Mouse (Mus musculus) embryo, embryonic 11.5 days (tissue): ENCODE results near the gene Ahcyl2.

Source experiments
- DNase-seq: peaks from one replicate; pipeline ENCODE4 v3.0.0-alpha.2; 2012; ENCODE audit warnings: low read depth, low spot score

Gene Ahcyl2

GRCm38 (mm10) chr6:29851873-29852272 is 84.1 kb downstream of the Ahcyl2 start:
- no peak for DNase-seq

- peak; percentile 71 for DNase-seq
Observed at GRCm38 (mm10) chr6:29853213-29853899, 85.5 kb downstream of the Ahcyl2 start.

GRCm38 (mm10) chr6:29853900-29854390 is 86.1 kb downstream of the Ahcyl2 start:
- no peak for DNase-seq

DNA sequence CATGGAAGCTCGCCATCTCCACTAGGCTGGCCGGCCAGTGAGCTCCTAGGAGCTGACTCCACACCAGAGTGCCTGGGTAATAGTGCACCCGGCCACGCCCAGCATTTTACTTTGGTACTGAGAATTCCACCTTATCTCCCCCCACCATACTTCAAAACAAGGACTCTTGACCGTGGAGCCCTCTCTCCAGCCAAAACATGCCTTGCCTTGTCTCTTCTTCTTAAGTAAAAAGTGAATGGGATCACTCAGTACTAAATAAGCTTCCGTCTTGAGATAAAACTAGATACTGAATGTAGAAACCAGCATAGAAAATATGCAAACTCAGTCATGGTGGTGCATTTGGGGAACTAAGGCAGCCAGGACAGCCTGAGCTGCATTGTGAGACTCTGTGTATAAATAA is 90.8 kb downstream of the Ahcyl2 start:
- DNase-seq = peak; percentile 19

DNA sequence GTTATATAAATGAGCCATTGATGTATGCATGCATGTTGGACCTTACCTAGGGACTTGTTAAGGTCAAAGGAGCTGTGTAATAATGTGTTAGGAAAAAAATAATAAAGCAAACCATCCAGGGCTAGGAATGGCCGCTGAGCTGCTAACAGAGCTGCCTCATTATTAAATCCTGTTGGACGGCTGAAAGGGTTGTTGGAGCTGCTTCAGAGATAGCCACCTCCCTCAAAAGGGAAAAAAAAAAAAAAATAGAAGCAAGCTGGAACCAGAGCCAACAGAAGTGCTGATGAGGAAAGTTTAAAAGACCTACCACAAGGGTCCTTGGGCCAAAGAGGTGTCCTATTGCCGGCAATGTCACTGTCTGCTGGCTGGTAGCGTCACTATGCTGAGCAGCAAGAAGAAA is 91.5 kb downstream of the Ahcyl2 start:
- DNase-seq = no peak

- peak; percentile 23 for DNase-seq
Observed at GRCm38 (mm10) chr6:29860238-29860637, 92.4 kb downstream of the Ahcyl2 start.

GRCm38 (mm10) chr6:29864926-29865325 is 97.1 kb downstream of the Ahcyl2 start:
- DNase-seq = no peak

GRCm38 (mm10) chr6:29866935-29867724 is 99.3 kb downstream of the Ahcyl2 start:
- DNase-seq = no peak

DNA sequence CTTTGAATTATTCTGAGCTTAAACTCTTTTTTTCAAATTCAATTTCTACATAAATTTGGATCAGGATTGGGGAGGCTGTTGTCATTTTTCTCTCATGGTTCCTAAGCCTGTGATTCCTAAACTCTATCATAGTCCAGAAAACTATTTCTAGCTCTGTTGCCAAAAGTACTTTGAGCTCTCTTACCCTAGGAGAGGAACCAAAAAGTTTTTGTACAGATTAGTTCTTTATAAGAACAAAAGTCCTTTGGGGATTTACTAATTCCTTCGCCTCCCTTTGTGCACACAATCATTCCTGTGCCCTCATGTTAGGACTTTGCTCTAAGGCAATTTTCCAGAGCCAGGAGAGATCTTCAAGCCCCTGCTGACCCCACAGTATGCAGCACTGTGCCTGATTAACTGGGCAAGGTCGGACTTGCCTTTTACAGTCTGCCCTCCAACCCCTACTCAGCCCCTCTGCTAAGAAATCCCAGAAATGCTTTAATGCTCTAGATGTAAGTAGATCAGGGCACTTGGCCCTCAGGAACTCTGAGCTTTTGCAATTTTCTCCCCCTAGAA is 100.6 kb downstream of the Ahcyl2 start:
- DNase-seq = no peak

DNA sequence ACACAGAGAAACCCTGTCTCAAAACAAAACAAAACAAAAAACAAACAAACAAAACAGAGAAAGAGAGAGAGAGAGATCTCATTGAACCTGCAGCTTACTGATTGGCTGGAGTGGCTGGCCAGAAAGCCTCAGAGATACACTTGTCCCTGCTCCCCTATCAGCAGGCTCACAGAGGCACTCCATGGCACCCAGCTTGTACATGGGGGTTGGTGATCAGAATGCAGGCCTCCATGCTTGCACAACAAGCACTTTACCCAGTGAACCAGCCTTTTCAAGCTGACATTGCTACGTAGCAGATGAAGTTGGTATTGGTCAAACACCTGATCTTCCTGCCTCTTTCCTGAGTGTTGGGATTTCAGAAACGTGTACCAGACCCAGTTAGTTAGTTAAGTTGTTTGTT is 105.8 kb downstream of the Ahcyl2 start:
- no peak for DNase-seq

GRCm38 (mm10) chr6:29875576-29875975 is 107.8 kb downstream of the Ahcyl2 start:
- DNase-seq = no peak

GRCm38 (mm10) chr6:29876782-29877181 is 109.0 kb downstream of the Ahcyl2 start:
- no peak for DNase-seq

DNA sequence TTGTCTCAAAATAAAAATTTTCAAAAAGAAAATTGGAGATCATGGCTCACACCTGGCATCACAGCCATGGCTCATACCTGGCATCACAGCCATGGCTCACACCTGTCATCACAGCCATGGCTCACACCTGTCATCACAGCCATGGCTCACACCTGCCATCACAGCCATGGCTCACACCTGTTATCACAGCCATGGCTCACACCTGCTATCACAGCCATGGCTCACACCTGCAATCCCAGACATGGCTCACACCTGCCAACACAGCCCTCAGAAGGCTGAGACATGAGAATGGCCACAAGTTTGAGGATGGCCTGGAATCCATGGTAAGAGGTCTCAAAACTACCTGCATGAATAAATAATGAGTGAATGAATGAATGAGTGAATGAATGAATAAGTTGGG is 111.8 kb downstream of the Ahcyl2 start:
- DNase-seq = no peak

GRCm38 (mm10) chr6:29880796-29881195 is 113.0 kb downstream of the Ahcyl2 start:
- no peak for DNase-seq

- no peak for DNase-seq
Observed at GRCm38 (mm10) chr6:29881936-29882335, 114.1 kb downstream of the Ahcyl2 start.

GRCm38 (mm10) chr6:29882870-29883269 is 115.1 kb downstream of the Ahcyl2 start:
- DNase-seq = no peak

- DNase-seq = no peak
Observed at GRCm38 (mm10) chr6:29891151-29891550, 123.3 kb downstream of the Ahcyl2 start.

DNA sequence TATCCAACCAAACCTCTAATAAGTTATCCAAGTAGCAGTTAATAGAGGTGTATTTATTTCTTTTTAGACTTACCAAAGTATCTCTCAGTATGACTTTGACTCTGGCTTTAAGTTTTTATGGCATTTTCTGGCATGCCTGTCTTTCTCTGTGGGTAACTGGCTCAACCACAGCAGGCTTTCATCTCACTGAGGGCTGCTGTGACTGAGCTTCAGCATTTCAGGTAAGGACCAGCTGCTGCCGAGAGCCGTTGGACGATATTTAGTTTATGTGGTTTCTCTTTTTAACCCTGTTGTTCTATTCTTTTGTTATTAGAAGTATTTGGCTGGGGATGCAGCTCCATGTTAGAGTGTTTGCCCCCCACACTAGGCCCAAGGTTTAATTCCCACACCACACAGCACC is 129.2 kb downstream of the Ahcyl2 start:
- DNase-seq = no peak

DNA sequence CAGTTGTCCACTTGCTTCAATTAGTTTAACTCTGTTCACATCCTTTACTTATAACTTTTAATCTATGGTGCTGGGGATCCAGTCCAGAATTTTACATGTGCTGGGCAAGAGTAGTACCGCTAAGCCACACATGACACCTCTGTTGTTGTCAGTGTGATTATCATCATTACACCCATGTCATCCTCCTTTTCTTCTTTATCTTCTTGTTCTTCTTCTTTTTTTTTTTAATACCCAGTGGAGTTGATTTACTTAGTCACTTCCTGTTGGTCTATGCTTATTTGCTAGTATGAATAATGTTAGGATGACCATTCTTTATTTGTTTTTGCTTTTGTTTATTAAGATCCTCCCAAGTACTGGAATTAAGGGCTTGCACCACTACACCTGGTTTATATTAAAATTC is 133.6 kb downstream of the Ahcyl2 start:
- DNase-seq = no peak

DNA sequence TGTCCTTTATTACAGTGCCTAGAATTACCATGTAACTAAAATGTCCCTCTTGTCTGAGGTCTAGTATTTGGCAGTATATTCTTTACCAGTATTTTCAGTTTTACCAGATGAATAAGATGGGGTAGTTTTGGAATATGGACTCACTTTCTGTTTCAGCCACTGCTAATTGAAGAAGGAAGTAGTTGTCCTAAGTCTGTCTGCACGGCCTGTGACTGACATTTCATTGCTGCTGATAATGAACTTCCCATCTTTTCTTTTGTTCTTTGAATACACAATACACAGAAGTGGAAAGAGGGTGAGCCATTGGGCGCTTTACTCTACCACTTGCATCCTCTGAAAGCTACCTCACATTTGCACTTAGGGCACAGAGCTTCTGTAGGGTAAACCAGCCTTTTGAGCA is 134.4 kb downstream of the Ahcyl2 start:
- no peak for DNase-seq

- DNase-seq = no peak
Observed at GRCm38 (mm10) chr6:29903343-29903914, 135.6 kb downstream of the Ahcyl2 start.

GRCm38 (mm10) chr6:29904281-29904680 is 136.5 kb downstream of the Ahcyl2 start:
- no peak for DNase-seq
